Mouse (Mus musculus): ENCODE results near the gene S1pr1.

Gene S1pr1

GRCm38 (mm10) chr3:115714671-115715651 lies at the start of gene S1pr1:
TSS of gene S1pr1 (minus strand) at chr3:115715072.
- DNase-seq (ENCODE audit: low read depth in 1 of 2, low spot score in 2 of 2): no peak

- DNase-seq (ENCODE audit: low read depth in 1 of 2, low spot score in 2 of 2): no peak
Observed at GRCm38 (mm10) chr3:115763292-115763691, 48.4 kb upstream of the S1pr1 start.

- no peak for DNase-seq (ENCODE audit: low read depth in 1 of 2, low spot score in 2 of 2)
Observed at GRCm38 (mm10) chr3:115762841-115763240, 48.0 kb upstream of the S1pr1 start.

- DNase-seq (ENCODE audit: low read depth in 1 of 2, low spot score in 2 of 2): no peak
Observed at GRCm38 (mm10) chr3:115759659-115760058, 44.8 kb upstream of the S1pr1 start.

GRCm38 (mm10) chr3:115758455-115758912 lies 43.6 kb upstream of the S1pr1 start:
- no peak for DNase-seq (ENCODE audit: low read depth in 1 of 2, low spot score in 2 of 2)

GRCm38 (mm10) chr3:115754466-115754865 lies 39.6 kb upstream of the S1pr1 start:
- DNase-seq (ENCODE audit: low read depth in 1 of 2, low spot score in 2 of 2): no peak

GRCm38 (mm10) chr3:115750369-115750768 lies 35.5 kb upstream of the S1pr1 start:
- DNase-seq (ENCODE audit: low read depth in 1 of 2, low spot score in 2 of 2): no peak

- DNase-seq (ENCODE audit: low read depth in 1 of 2, low spot score in 2 of 2): no peak
Observed at GRCm38 (mm10) chr3:115748289-115748989, 33.6 kb upstream of the S1pr1 start.

GRCm38 (mm10) chr3:115746511-115746910 lies 31.6 kb upstream of the S1pr1 start:
- DNase-seq (ENCODE audit: low read depth in 1 of 2, low spot score in 2 of 2): no peak

GRCm38 (mm10) chr3:115745088-115745487 lies 30.2 kb upstream of the S1pr1 start:
- DNase-seq (ENCODE audit: low read depth in 1 of 2, low spot score in 2 of 2): no peak

- no peak for DNase-seq (ENCODE audit: low read depth in 1 of 2, low spot score in 2 of 2)
Observed at GRCm38 (mm10) chr3:115738524-115738923, 23.7 kb upstream of the S1pr1 start.

- DNase-seq (ENCODE audit: low read depth in 1 of 2, low spot score in 2 of 2): no peak
Observed at GRCm38 (mm10) chr3:115737785-115738318, 23.0 kb upstream of the S1pr1 start.

GRCm38 (mm10) chr3:115735540-115735939 lies 20.7 kb upstream of the S1pr1 start:
- DNase-seq (ENCODE audit: low read depth in 1 of 2, low spot score in 2 of 2): no peak

- no peak for DNase-seq (ENCODE audit: low read depth in 1 of 2, low spot score in 2 of 2)
Observed at GRCm38 (mm10) chr3:115734841-115735240, 20.0 kb upstream of the S1pr1 start.

GRCm38 (mm10) chr3:115730336-115730735 lies 15.5 kb upstream of the S1pr1 start:
- DNase-seq (ENCODE audit: low read depth in 1 of 2, low spot score in 2 of 2): no peak

- peak; percentile 62 to 69 for DNase-seq (ENCODE audit: low read depth in 1 of 2, low spot score in 2 of 2)
Observed at GRCm38 (mm10) chr3:115729187-115729586, 14.3 kb upstream of the S1pr1 start.

- DNase-seq (ENCODE audit: low read depth in 1 of 2, low spot score in 2 of 2): no peak
Observed at GRCm38 (mm10) chr3:115728211-115728610, 13.3 kb upstream of the S1pr1 start.

GRCm38 (mm10) chr3:115718886-115719285 lies 4.0 kb upstream of the S1pr1 start:
- DNase-seq (ENCODE audit: low read depth in 1 of 2, low spot score in 2 of 2): no peak

GRCm38 (mm10) chr3:115715900-115716515 lies 1.1 kb upstream of the S1pr1 start:
- no peak for DNase-seq (ENCODE audit: low read depth in 1 of 2, low spot score in 2 of 2)

GRCm38 (mm10) chr3:115714049-115714435 lies 830 bp downstream of the S1pr1 start:
- DNase-seq (ENCODE audit: low read depth in 1 of 2, low spot score in 2 of 2): no peak

- DNase-seq (ENCODE audit: low read depth in 1 of 2, low spot score in 2 of 2): no peak
Observed at GRCm38 (mm10) chr3:115713417-115714048, 1.3 kb downstream of the S1pr1 start.
